Mouse (Mus musculus) forebrain, embryonic 12.5 days (tissue): ENCODE measurements around the gene Capza2. TPM values are rescaled to one million over a fixed set of nuclear protein-coding genes. Genes with fewer than 3 reads are reported as not detected.

Experiments
- ATAC-seq: fragments of 200-750 bp; cut with Nextera tagmentation; 2 replicates; pipeline ENCODE4 v1.8.0; 2017; ENCODE audit warnings: moderate TSS enrichment; ENCODE audit not compliant: low FRiP score
- H3K27ac ChIP-seq: fragments of 300-500 bp; sonication (generic); 2 replicates; pipeline ENCODE4 v1.5.1; 2016; ENCODE audit warnings: mild to moderate bottlenecking
- H3K27me3 ChIP-seq: fragments of 300-500 bp; sonication (generic); 2 replicates; pipeline ENCODE4 v1.6.1; 2016; ENCODE audit warnings: mild to moderate bottlenecking
- H3K36me3 ChIP-seq: fragments of 300-500 bp; sonication (generic); replicated peaks from 2 replicates; pipeline ENCODE4 v1.6.1; 2016; ENCODE audit warnings: mild to moderate bottlenecking
- H3K4me1 ChIP-seq: fragments of 300-500 bp; sonication (generic); 2 replicates; pipeline ENCODE4 v1.6.1; 2016
- H3K4me2 ChIP-seq: fragments of 300-500 bp; sonication (generic); 2 replicates; pipeline ENCODE4 v1.6.1; 2016; ENCODE audit warnings: mild to moderate bottlenecking, moderate library complexity
- H3K4me3 ChIP-seq: fragments of 300-500 bp; sonication (generic); replicated peaks from 2 replicates; pipeline ENCODE4 v1.5.1; 2016; ENCODE audit warnings: mild to moderate bottlenecking
- H3K9ac ChIP-seq: fragments of 300-500 bp; sonication (generic); 2 replicates; pipeline ENCODE4 v1.6.1; 2016; ENCODE audit warnings: mild to moderate bottlenecking
- H3K9me3 ChIP-seq: fragments of 300-500 bp; sonication (generic); 2 replicates; pipeline ENCODE4 v1.6.1; 2016
- WGBS: fragments of 180-500 bp; shearing (Covaris S2); methylation state at CpG from one replicate; pipeline ENCODE4 v1.1.7; 2016; 5-methylcytosine and 5-hydroxymethylcytosine counted together
- polyA plus RNA-seq: library from polyadenylated mRNA; unstranded; fragments of >200 nt; fragmentation: Nextera tagmentation; extraction: Ambion mirVana; gene quantifications from 2 replicates; pipeline ENCODE4 v1.2.1, GENCODE M21; 2016

The Capza2 gene
- polyA plus RNA-seq: 232 and 242 TPM in 2 replicates

GRCm38 (mm10) chr6:17635615-17636284 is at the start of gene Capza2:
Capza2 (plus strand) TSS chr6:17636234.
- Histone ChIP-seq H3K27ac (peak within 1 kb of the TSS; percentile 96), H3K27me3 (no peaks in the 10 kb centered on the region), H3K4me3 (peak within 1 kb of the TSS; percentile 97), H3K9ac (peak within 1 kb of the TSS; percentile 95), H3K36me3 (peaks cover 2% of the 10 kb centered on the region; the same call in 1 of the 2 replicates), H3K4me2 (peak within 1 kb of the TSS; percentile 68), H3K9me3 (peaks cover 2% of the 10 kb centered on the region; the same call in 1 of the 2 replicates), H3K4me1 (peaks cover 11% of the 10 kb centered on the region)
- WGBS: 81% methylated on average over 7 of the region's 7 CpGs
- no peak for ATAC-seq

- Histone ChIP-seq H3K9me3 (0 out of 2 replicates have a peak, but pooled peaks cover 9% of the 10 kb centered on the region), H3K27ac (no peak overlapping the region), H3K4me3 (no peak overlapping the region), H3K36me3 (no peaks in the 10 kb centered on the region), H3K9ac (no peak overlapping the region), H3K4me2 (no peak overlapping the region), H3K27me3 (no peaks in the 10 kb centered on the region), H3K4me1 (peaks cover 6% of the 10 kb centered on the region)
- WGBS: 33% methylated on average over 16 of the region's 16 CpGs
- peak; percentile 86 for ATAC-seq
Observed at GRCm38 (mm10) chr6:17589049-17589952, 46.7 kb upstream of the Capza2 start.

- no peak overlapping the region for H3K27ac ChIP-seq
- H3K27me3 ChIP-seq: no peaks in the 10 kb centered on the region
- no peak overlapping the region for H3K4me2 ChIP-seq
- peak; percentile 51 for ATAC-seq
- 0 out of 2 replicates have a peak, but pooled peaks cover 9% of the 10 kb centered on the region for H3K9me3 ChIP-seq
- 58% methylated on average over 8 of the region's 8 CpGs for WGBS
- peaks cover 6% of the 10 kb centered on the region for H3K4me1 ChIP-seq
- H3K36me3 ChIP-seq: no peaks in the 10 kb centered on the region
- no peak overlapping the region for H3K4me3 ChIP-seq
- no peak overlapping the region for H3K9ac ChIP-seq
Observed at GRCm38 (mm10) chr6:17589953-17590627, 45.9 kb upstream of the Capza2 start.

- 98% methylated on average over 2 of the region's 2 CpGs for WGBS
- no peak overlapping the region for H3K9ac ChIP-seq
- ATAC-seq: no peak
- peaks cover 5% of the 10 kb centered on the region for H3K4me1 ChIP-seq
- H3K4me3 ChIP-seq: no peak overlapping the region
- H3K36me3 ChIP-seq: no peaks in the 10 kb centered on the region
- no peaks in the 10 kb centered on the region for H3K27me3 ChIP-seq
- no peak overlapping the region for H3K4me2 ChIP-seq
- H3K27ac ChIP-seq: no peak overlapping the region
- 0 out of 2 replicates have a peak, but pooled peaks cover 9% of the 10 kb centered on the region for H3K9me3 ChIP-seq
Observed at GRCm38 (mm10) chr6:17593971-17594370, 42.1 kb upstream of the Capza2 start.

- Histone ChIP-seq H3K4me2 (no peak overlapping the region), H3K27me3 (no peaks in the 10 kb centered on the region), H3K4me3 (no peak overlapping the region), H3K36me3 (no peaks in the 10 kb centered on the region), H3K4me1 (no peaks in the 10 kb centered on the region), H3K9ac (no peak overlapping the region), H3K9me3 (0 out of 2 replicates have a peak, but pooled peaks cover 9% of the 10 kb centered on the region), H3K27ac (no peak overlapping the region)
- 88% methylated on average over 11 of the region's 11 CpGs for WGBS
- no peak for ATAC-seq
Observed at GRCm38 (mm10) chr6:17595712-17596462, 40.1 kb upstream of the Capza2 start.

GRCm38 (mm10) chr6:17599373-17599772 is 36.7 kb upstream of the Capza2 start:
- Histone ChIP-seq H3K4me3 (no peak overlapping the region), H3K27me3 (no peaks in the 10 kb centered on the region), H3K27ac (no peak overlapping the region), H3K9ac (no peak overlapping the region), H3K4me1 (no peaks in the 10 kb centered on the region), H3K4me2 (no peak overlapping the region), H3K36me3 (no peaks in the 10 kb centered on the region), H3K9me3 (no peaks in the 10 kb centered on the region)
- WGBS: 85% methylated on average over 5 of the region's 5 CpGs
- ATAC-seq: no peak

- Histone ChIP-seq H3K9ac (no peak overlapping the region), H3K4me3 (no peak overlapping the region), H3K27me3 (no peaks in the 10 kb centered on the region), H3K4me2 (no peak overlapping the region), H3K4me1 (no peaks in the 10 kb centered on the region), H3K9me3 (no peaks in the 10 kb centered on the region), H3K36me3 (no peaks in the 10 kb centered on the region), H3K27ac (no peak overlapping the region)
- ATAC-seq: no peak
- WGBS: 80% methylated on average over 2 of the region's 2 CpGs
Observed at GRCm38 (mm10) chr6:17601526-17601925, 34.5 kb upstream of the Capza2 start.

- WGBS: 91% methylated on average over 1 of the region's 1 CpGs
- no peak overlapping the region for H3K27ac ChIP-seq
- no peaks in the 10 kb centered on the region for H3K27me3 ChIP-seq
- H3K36me3 ChIP-seq: no peaks in the 10 kb centered on the region
- no peak overlapping the region for H3K9ac ChIP-seq
- no peak for ATAC-seq
- no peak overlapping the region for H3K4me3 ChIP-seq
- no peaks in the 10 kb centered on the region for H3K4me1 ChIP-seq
- no peaks in the 10 kb centered on the region for H3K9me3 ChIP-seq
- H3K4me2 ChIP-seq: no peak overlapping the region
Observed at GRCm38 (mm10) chr6:17606915-17607314, 29.1 kb upstream of the Capza2 start.

- ATAC-seq: no peak
- WGBS: 94% methylated on average over 11 of the region's 11 CpGs
- Histone ChIP-seq H3K27me3 (no peaks in the 10 kb centered on the region), H3K4me1 (no peaks in the 10 kb centered on the region), H3K4me2 (no peak overlapping the region), H3K36me3 (no peaks in the 10 kb centered on the region), H3K27ac (no peak overlapping the region), H3K4me3 (no peak overlapping the region), H3K9ac (no peak overlapping the region), H3K9me3 (no peaks in the 10 kb centered on the region)
Observed at GRCm38 (mm10) chr6:17611352-17612010, 24.6 kb upstream of the Capza2 start.

GRCm38 (mm10) chr6:17612652-17613051 is 23.4 kb upstream of the Capza2 start:
- Histone ChIP-seq H3K4me2 (no peak overlapping the region), H3K9me3 (no peaks in the 10 kb centered on the region), H3K4me3 (no peak overlapping the region), H3K27ac (no peak overlapping the region), H3K27me3 (no peaks in the 10 kb centered on the region), H3K36me3 (no peaks in the 10 kb centered on the region), H3K4me1 (no peaks in the 10 kb centered on the region), H3K9ac (no peak overlapping the region)
- 93% methylated on average over 4 of the region's 4 CpGs for WGBS
- ATAC-seq: no peak

GRCm38 (mm10) chr6:17620823-17621222 is 15.2 kb upstream of the Capza2 start:
- H3K27ac ChIP-seq: no peak overlapping the region
- no peak for ATAC-seq
- no peaks in the 10 kb centered on the region for H3K4me1 ChIP-seq
- no peaks in the 10 kb centered on the region for H3K36me3 ChIP-seq
- 87% methylated on average over 4 of the region's 4 CpGs for WGBS
- H3K4me3 ChIP-seq: no peak overlapping the region
- no peak overlapping the region for H3K9ac ChIP-seq
- no peaks in the 10 kb centered on the region for H3K9me3 ChIP-seq
- no peaks in the 10 kb centered on the region for H3K27me3 ChIP-seq
- no peak overlapping the region for H3K4me2 ChIP-seq
